In the genomic region with DNA sequence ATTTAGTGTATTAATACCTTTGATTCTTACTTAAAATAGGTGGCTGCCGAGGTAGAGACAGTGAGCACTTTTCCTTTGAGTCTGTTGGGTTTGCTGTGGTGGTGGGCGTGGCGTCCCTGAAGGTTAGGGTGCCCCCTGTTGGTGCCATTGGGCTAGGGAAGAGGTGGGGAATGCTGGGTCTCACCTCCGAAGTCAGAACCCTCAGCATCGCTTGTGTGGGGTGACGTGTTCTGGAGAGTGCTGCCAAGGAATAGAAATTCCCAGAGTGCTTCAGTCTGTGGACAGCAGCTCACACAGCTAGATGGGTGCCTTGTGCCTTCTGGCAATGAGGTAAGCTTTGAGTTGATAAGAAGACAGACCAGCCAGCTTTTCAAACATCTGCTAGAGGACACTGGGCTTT, we compare ENCODE assay signal across 8 mouse cellular contexts.
DNase-seq lines count a peak whose midpoint lies in the region; ATAC-seq and TF ChIP-seq lines count a peak whose summit lies in the region.

No protein-coding gene starts in this region.

- no peak for DNase-seq in hindbrain, postnatal 0 days (ENCODE audit: low spot score)
- no peak for DNase-seq in hindbrain, embryonic 10.5 days (ENCODE audit: low spot score)
- DNase-seq in MEL (ENCODE audit: low read depth, low spot score): peak; percentile 24
- no peak for DNase-seq in kidney, postnatal 14 days
- DNase-seq in ovary, postnatal 14 days (ENCODE audit: low spot score): no peak
- no peak for DNase-seq in right cerebral cortex, adult 18-20 months

- no peak overlapping the region for H3K4me3 ChIP-seq in hindbrain, postnatal 0 days (ENCODE audit: low read length)
- H3K4me3 ChIP-seq in hindbrain, embryonic 10.5 days: no peak overlapping the region
- no peak overlapping the region for H3K4me3 ChIP-seq in MEL (ENCODE audit: control insufficient read depth in 1 of 2, insufficient read depth in 1 of 2, low read depth in 2 of 2, low read length in 2 of 2)
- no peak overlapping the region for H3K4me3 ChIP-seq in embryonic facial prominence, embryonic 15.5 days (replicated peaks)
- H3K4me3 ChIP-seq in myocyte: no peak overlapping the region

- no peak overlapping the region for H3K9ac ChIP-seq in hindbrain, postnatal 0 days (replicated peaks; ENCODE audit: low read length)
- no peak overlapping the region for H3K9ac ChIP-seq in MEL (ENCODE audit: control insufficient read depth, low read depth, low read length, poor library complexity, severe bottlenecking)
- H3K9ac ChIP-seq in embryonic facial prominence, embryonic 15.5 days: no peak overlapping the region

- ATAC-seq in hindbrain, postnatal 0 days: no peak
- no peak for ATAC-seq in embryonic facial prominence, embryonic 15.5 days (ENCODE audit: insufficient number of reproducible peaks, low FRiP score, low TSS enrichment, low read depth)

- H3K36me3 ChIP-seq in hindbrain, postnatal 0 days (ENCODE audit: insufficient read depth, low read length): no peaks in the 10 kb centered on the region
- no peaks in the 10 kb centered on the region for H3K36me3 ChIP-seq in hindbrain, embryonic 10.5 days
- H3K36me3 ChIP-seq in MEL (ENCODE audit: control insufficient read depth in 1 of 2, insufficient read depth in 2 of 2, low read length in 2 of 2): no peaks in the 10 kb centered on the region; a peak in 2 of 4 replicates
- H3K36me3 ChIP-seq in embryonic facial prominence, embryonic 15.5 days: no peaks in the 10 kb centered on the region
- H3K36me3 ChIP-seq in myocyte (ENCODE audit: control insufficient read depth, insufficient read depth): no peaks in the 10 kb centered on the region

- no peak for TF ChIP-seq POLR2A in MEL (IDR thresholded peaks at IDR 0.05; ENCODE audit: control insufficient read depth in 1 of 2, insufficient read depth in 1 of 2, low read depth in 1 of 2, low read length in 2 of 2, poor library complexity in 1 of 2)
- no peak for TF ChIP-seq POLR2A in myocyte (IDR thresholded peaks at IDR 0.05; ENCODE audit: insufficient read length, low read depth)

- no peaks in the 10 kb centered on the region for H3K27me3 ChIP-seq in hindbrain, postnatal 0 days (ENCODE audit: insufficient read depth, low read length)
- no peaks in the 10 kb centered on the region for H3K27me3 ChIP-seq in hindbrain, embryonic 10.5 days (ENCODE audit: insufficient read depth, poor library complexity, severe bottlenecking)
- no peaks in the 10 kb centered on the region for H3K27me3 ChIP-seq in MEL (ENCODE audit: control insufficient read depth in 1 of 2, insufficient read depth in 2 of 2, low read length in 2 of 2)
- no peaks in the 10 kb centered on the region for H3K27me3 ChIP-seq in embryonic facial prominence, embryonic 15.5 days
- no peaks in the 10 kb centered on the region for H3K27me3 ChIP-seq in myocyte (ENCODE audit: control insufficient read depth, insufficient read depth, insufficient read length)

- H3K27ac ChIP-seq in hindbrain, postnatal 0 days: no peak overlapping the region
- H3K27ac ChIP-seq in hindbrain, embryonic 10.5 days: no peak overlapping the region
- no peak overlapping the region for H3K27ac ChIP-seq in MEL (ENCODE audit: control insufficient read depth, low read depth, low read length)
- peak overlapping the region; percentile 58; the same call in 1 of the 2 replicates for H3K27ac ChIP-seq in embryonic facial prominence, embryonic 15.5 days (replicated peaks)

- peaks cover 5% of the 10 kb centered on the region; the same call in 1 of the 2 replicates for H3K4me1 ChIP-seq in hindbrain, postnatal 0 days (ENCODE audit: insufficient read depth, low read length)
- peaks cover 21% of the 10 kb centered on the region; the same call in 1 of the 2 replicates for H3K4me1 ChIP-seq in hindbrain, embryonic 10.5 days (replicated peaks)
- H3K4me1 ChIP-seq in MEL (ENCODE audit: control insufficient read depth in 1 of 2, insufficient read depth in 2 of 2, low read length in 2 of 2): peaks cover 1 to 2% of the 10 kb centered on the region in 2 experiments; a peak in 1 of 4 replicates
- H3K4me1 ChIP-seq in embryonic facial prominence, embryonic 15.5 days: peaks cover 23% of the 10 kb centered on the region

- H3K79me2 ChIP-seq in MEL (ENCODE audit: control insufficient read depth, insufficient read depth, low read length, poor library complexity): peaks cover 1% of the 10 kb centered on the region; the same call in 1 of the 2 replicates
- peaks cover 62% of the 10 kb centered on the region for H3K79me2 ChIP-seq in myocyte (ENCODE audit: control insufficient read depth, insufficient read depth)

- peak; percentile 27; the same call in 1 of the 2 replicates for TF ChIP-seq CTCF in hindbrain, postnatal 0 days (IDR thresholded peaks at IDR 0.05; ENCODE audit: low read depth)
- TF ChIP-seq CTCF in MEL (IDR thresholded peaks at IDR 0.05 in 2 of 3, conservative IDR thresholded peaks at IDR 0.05 in 1 of 3; ENCODE audit: control insufficient read depth in 1 of 3, insufficient read depth in 1 of 3, low read depth in 2 of 3, low read length in 3 of 3, poor library complexity in 1 of 3, severe bottlenecking in 1 of 3): peak; percentile 42 to 75 (median 52)

- TF ChIP-seq RAD21 in MEL (IDR thresholded peaks at IDR 0.05; ENCODE audit: low read depth, low read length): peak; percentile 5; the same call in 1 of the 2 replicates

- H3K9me3 ChIP-seq in hindbrain, postnatal 0 days (ENCODE audit: low read length): no peaks in the 10 kb centered on the region
- H3K9me3 ChIP-seq in hindbrain, embryonic 10.5 days: no peaks in the 10 kb centered on the region
- H3K9me3 ChIP-seq in MEL (replicated peaks; ENCODE audit: insufficient read depth, low read length): no peaks in the 10 kb centered on the region
- no peaks in the 10 kb centered on the region for H3K9me3 ChIP-seq in embryonic facial prominence, embryonic 15.5 days (replicated peaks)

- WGBS in hindbrain, postnatal 0 days: 73% methylated on average over 6 of the region's 6 CpGs
- 84% methylated on average over 6 of the region's 6 CpGs for WGBS in hindbrain, embryonic 10.5 days
- 68% methylated on average over 6 of the region's 6 CpGs for WGBS in embryonic facial prominence, embryonic 15.5 days

- no peak for TF ChIP-seq EP300 in MEL (IDR thresholded peaks at IDR 0.05; ENCODE audit: low read depth in 1 of 2, low read length in 2 of 2)

- H3ac ChIP-seq in myocyte (ENCODE audit: control insufficient read depth, insufficient read length): no peak overlapping the region

- H3K4me2 ChIP-seq in hindbrain, postnatal 0 days (ENCODE audit: low read depth, low read length): no peak overlapping the region
- peak overlapping the region; percentile 15; the same call in 1 of the 2 replicates for H3K4me2 ChIP-seq in embryonic facial prominence, embryonic 15.5 days (replicated peaks)
- H3K4me2 ChIP-seq in myocyte (ENCODE audit: low read depth): peak overlapping the region; percentile 62

TF ChIP-seq in MEL, 35 proteins besides CTCF, POLR2A, EP300 and RAD21:
- TF ChIP-seq UBTF (IDR thresholded peaks at IDR 0.05; ENCODE audit: borderline replicate concordance, insufficient read depth, low read depth, low read length): no peak
- TF ChIP-seq SMC3 (IDR thresholded peaks at IDR 0.05; ENCODE audit: low read depth, low read length): peak; percentile 43
- no peak for TF ChIP-seq POLR2AphosphoS2 (IDR thresholded peaks at IDR 0.05; ENCODE audit: low read length)

TF ChIP-seq in myocyte, 11 proteins besides CTCF, POLR2A, EP300 and RAD21:
- TF ChIP-seq E2F4 (IDR thresholded peaks at IDR 0.05; ENCODE audit: insufficient read depth): no peak
- no peak for TF ChIP-seq TCF3 (IDR thresholded peaks at IDR 0.05; ENCODE audit: insufficient read length, low read depth)
- TF ChIP-seq REST (IDR thresholded peaks at IDR 0.05; ENCODE audit: insufficient read depth, insufficient read length): no peak
- TF ChIP-seq MAX (IDR thresholded peaks at IDR 0.05; ENCODE audit: low read depth): no peak
- TF ChIP-seq MYOD1 (IDR thresholded peaks at IDR 0.05; ENCODE audit: control insufficient read depth in 1 of 3, insufficient read length in 2 of 3, low read depth in 2 of 3): no peak
- TF ChIP-seq MYOG (IDR thresholded peaks at IDR 0.05; ENCODE audit: control insufficient read depth in 1 of 3, insufficient read depth in 1 of 3, insufficient read length in 2 of 3, low read depth in 2 of 3): no peak
- no peak for TF ChIP-seq SRF (IDR thresholded peaks at IDR 0.05; ENCODE audit: control insufficient read depth, insufficient read length, low read depth)
- no peak for TF ChIP-seq CEBPB (IDR thresholded peaks at IDR 0.05; ENCODE audit: insufficient read depth, poor library complexity, severe bottlenecking)
- TF ChIP-seq POLR2AphosphoS2 (IDR thresholded peaks at IDR 0.05; ENCODE audit: insufficient read length, low read depth): no peak
- TF ChIP-seq TCF12 (IDR thresholded peaks at IDR 0.05; ENCODE audit: insufficient read depth, poor library complexity, severe bottlenecking): no peak
